Mouse (Mus musculus): ENCODE measurements at regions not wholly inside any gene's neighbourhood (a gene's known extent, or its start where the extent isn't known, plus 50 kb on each side); places are given as distances from the start of the nearest gene placed in this dataset.

GRCm38 (mm10) chr13:97438692-97439091 is 197.8 kb downstream of the Enc1 start:
- TF ChIP-seq CTCF (conservative IDR thresholded peaks at IDR 0.05; ENCODE audit: insufficient read depth, insufficient read length, low read depth, low read length), result no peak
- TF ChIP-seq POLR2A (IDR thresholded peaks at IDR 0.05; ENCODE audit: low read depth, low read length), result no peak
